Mouse (Mus musculus) spleen, adult 2 months (tissue): ENCODE measurements around the gene Bfsp1. TPM values are rescaled to one million over a fixed set of nuclear protein-coding genes. Genes with fewer than 3 reads are reported as not detected.

Experiments used
- DNase-seq, 2 experiments: peaks; one replicate each; pipeline versions ENCODE4 v3.0.0 to v3.0.0-alpha.2; 2012 to 2021; ENCODE audit warnings: low spot score in 2 of 2, low read depth in 1 of 2
- H3K27ac ChIP-seq: fragments of 200-500 bp; 2 replicates; pipeline ENCODE4 v1.5.1; 2012; ENCODE audit warnings: low read length, inconsistent platforms; ENCODE audit not compliant: insufficient read depth
- H3K27me3 ChIP-seq: fragments of 200-500 bp; 2 replicates; pipeline ENCODE4 v1.6.1; 2012; ENCODE audit warnings: mild to moderate bottlenecking, moderate library complexity, low read length, inconsistent platforms; ENCODE audit not compliant: control insufficient read depth, insufficient read depth
- H3K36me3 ChIP-seq: fragments of 200-500 bp; 2 replicates; pipeline ENCODE4 v1.6.1; 2012; ENCODE audit warnings: mild to moderate bottlenecking, low read length, inconsistent platforms; ENCODE audit not compliant: control insufficient read depth, insufficient read depth
- H3K4me1 ChIP-seq: fragments of 200-500 bp; 2 replicates; pipeline ENCODE4 v1.6.1; 2011; ENCODE audit warnings: inconsistent platforms; ENCODE audit not compliant: control insufficient read depth, insufficient read depth, insufficient read length
- H3K4me3 ChIP-seq: fragments of 200-500 bp; 2 replicates; pipeline ENCODE4 v1.5.1; 2011; ENCODE audit warnings: mild to moderate bottlenecking, inconsistent platforms; ENCODE audit not compliant: insufficient read depth, insufficient read length; ENCODE audit errors: extremely low read depth
- CTCF ChIP-seq: fragments of 200-500 bp; IDR thresholded peaks from 2 replicates; pipeline ENCODE4 v1.5.1; 2011; ENCODE audit warnings: mild to moderate bottlenecking, inconsistent platforms; ENCODE audit not compliant: insufficient read depth, insufficient read length, insufficient replicate concordance; ENCODE audit errors: extremely low read depth
- POLR2A ChIP-seq: fragments of 200-500 bp; IDR thresholded peaks from 2 replicates; pipeline ENCODE4 v1.6.1; 2011; ENCODE audit warnings: low read depth, low read length, inconsistent platforms
- WGBS: fragments of 180-500 bp; shearing (Covaris S2); methylation state at CpG from one replicate; pipeline ENCODE4 v1.1.7; 2018; 5-methylcytosine and 5-hydroxymethylcytosine counted together
- polyA plus RNA-seq: library from polyadenylated mRNA; depleted of rRNA; stranded (reverse); fragments of >200 nt; gene quantifications from 2 replicates; pipeline ENCODE4 v1.2.3, GENCODE M21; 2012

Gene Bfsp1
- polyA plus RNA-seq, 1 experiment, result 0.39 TPM

- TF ChIP-seq CTCF (no peak), POLR2A (no peak)
- 71% methylated on average over 4 of the region's 4 CpGs for WGBS
- Histone ChIP-seq H3K36me3 (no peaks in the 10 kb centered on the region), H3K27ac (no peak overlapping the region), H3K4me3 (no peak overlapping the region), H3K27me3 (no peaks in the 10 kb centered on the region), H3K4me1 (peaks cover 3% of the 10 kb centered on the region; the same call in 1 of the 2 replicates)
- no peak for DNase-seq
Observed at GRCm38 (mm10) chr2:143853447-143853846, 9.5 kb downstream of the Bfsp1 start.

- WGBS, result 74% methylated on average over 18 of the region's 18 CpGs
Observed at GRCm38 (mm10) chr2:143852295-143853275, 10.4 kb downstream of the Bfsp1 start.

GRCm38 (mm10) chr2:143851354-143852221 lies 11.4 kb downstream of the Bfsp1 start:
- Histone ChIP-seq H3K4me1 (peaks cover 3% of the 10 kb centered on the region; the same call in 1 of the 2 replicates), H3K4me3 (no peak overlapping the region), H3K36me3 (no peaks in the 10 kb centered on the region), H3K27me3 (no peaks in the 10 kb centered on the region), H3K27ac (no peak overlapping the region)
- no peak for TF ChIP-seq POLR2A
- TF ChIP-seq CTCF, result no peak
- WGBS, result 71% methylated on average over 12 of the region's 12 CpGs
- no peak for DNase-seq

More at GRCm38 (mm10) chr2:143852295-143853275, 10.4 kb downstream of the Bfsp1 start:
- no peak for DNase-seq
- no peak for TF ChIP-seq CTCF
- no peak for TF ChIP-seq POLR2A
- peaks cover 3% of the 10 kb centered on the region; the same call in 1 of the 2 replicates for H3K4me1 ChIP-seq
- H3K4me3 ChIP-seq, result no peak overlapping the region
- H3K36me3 ChIP-seq, result no peaks in the 10 kb centered on the region
- no peak overlapping the region for H3K27ac ChIP-seq
- H3K27me3 ChIP-seq, result no peaks in the 10 kb centered on the region

GRCm38 (mm10) chr2:143847291-143847690 lies 15.7 kb downstream of the Bfsp1 start:
- no peak for DNase-seq
- Histone ChIP-seq H3K4me1 (peaks cover 8% of the 10 kb centered on the region; the same call in 1 of the 2 replicates), H3K36me3 (no peaks in the 10 kb centered on the region), H3K27ac (no peak overlapping the region), H3K27me3 (no peaks in the 10 kb centered on the region), H3K4me3 (no peak overlapping the region)
- WGBS, result 53% methylated on average over 3 of the region's 3 CpGs
- TF ChIP-seq POLR2A (no peak), CTCF (no peak)

- TF ChIP-seq POLR2A (no peak), CTCF (no peak)
- Histone ChIP-seq H3K27ac (no peak overlapping the region), H3K27me3 (no peaks in the 10 kb centered on the region), H3K36me3 (no peaks in the 10 kb centered on the region), H3K4me3 (no peak overlapping the region), H3K4me1 (peaks cover 9% of the 10 kb centered on the region; the same call in 1 of the 2 replicates)
- DNase-seq, result no peak
- WGBS, result 74% methylated on average over 4 of the region's 4 CpGs
Observed at GRCm38 (mm10) chr2:143846799-143847198, 16.2 kb downstream of the Bfsp1 start.

GRCm38 (mm10) chr2:143844779-143845178 lies 18.2 kb downstream of the Bfsp1 start:
- Histone ChIP-seq H3K27me3 (no peaks in the 10 kb centered on the region), H3K36me3 (no peaks in the 10 kb centered on the region), H3K4me1 (peaks cover 23% of the 10 kb centered on the region; the same call in 1 of the 2 replicates), H3K4me3 (no peak overlapping the region), H3K27ac (no peak overlapping the region)
- no peak for DNase-seq
- TF ChIP-seq CTCF, result no peak
- TF ChIP-seq POLR2A, result no peak
- WGBS, result 37% methylated on average over 5 of the region's 5 CpGs
